Mouse (Mus musculus): ENCODE data around the gene Pde4c. TPM values are rescaled to one million over a fixed set of nuclear protein-coding genes. Genes with fewer than 3 reads are reported as not detected.

Pde4c gene
- polyA plus RNA-seq, 1 experiment from 2014 or later = 0.16 TPM

DNA sequence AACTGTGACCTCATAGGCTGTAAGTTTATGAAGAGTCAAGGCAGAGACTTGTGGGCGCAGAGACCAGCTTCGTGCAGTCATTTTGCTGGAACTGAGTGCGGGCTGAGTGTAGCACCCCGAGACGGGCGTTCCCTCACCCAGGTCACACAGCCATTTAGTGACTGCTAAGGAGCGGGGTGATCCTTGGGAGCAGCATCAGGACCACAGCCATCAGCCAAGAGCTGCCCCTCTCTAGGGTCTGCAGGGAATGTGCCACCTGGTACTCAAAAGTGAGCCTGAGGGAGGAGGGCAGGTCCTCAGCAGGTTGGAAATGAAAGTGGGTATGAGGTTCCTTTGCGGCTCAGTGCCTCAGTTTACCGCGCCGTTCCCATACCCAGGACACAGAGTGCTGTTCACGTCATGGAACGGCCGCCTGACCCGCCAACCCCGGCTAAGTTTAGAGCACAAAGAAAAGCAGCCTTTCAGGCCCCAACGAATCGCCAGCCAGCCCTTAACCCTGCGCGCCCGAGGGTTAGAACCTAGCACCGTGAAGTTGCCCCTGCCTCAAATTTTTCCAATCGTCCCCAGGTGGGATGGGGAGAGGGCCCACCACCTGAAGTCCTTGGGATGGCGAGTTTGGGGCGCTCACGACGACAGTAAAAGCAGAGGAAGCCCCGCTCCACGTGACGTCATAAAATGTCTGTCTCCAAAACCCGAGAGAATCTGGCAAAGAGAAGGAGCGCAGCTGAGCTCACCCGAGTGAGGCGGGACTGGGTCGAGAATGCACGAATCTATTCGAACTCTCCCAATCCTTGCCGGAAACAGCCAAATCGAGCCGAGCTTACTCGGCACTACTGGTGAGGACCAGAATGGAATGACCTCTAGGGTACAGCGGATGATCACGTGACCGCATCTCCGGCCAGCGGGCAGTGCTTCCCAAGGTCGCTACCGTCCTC lies 20.4 kb downstream of the Pde4c start:
- Histone ChIP-seq H3K4me1 (ENCODE audit: control insufficient read depth, insufficient read depth, low read length) (peaks cover 11% of the 10 kb centered on the region), H3K9me3 (ENCODE audit: control insufficient read depth, low read length) (no peaks in the 10 kb centered on the region), H3K27me3 (ENCODE audit: control insufficient read depth, insufficient read depth, low read length) (peaks cover 33% of the 10 kb centered on the region), H3K9ac (ENCODE audit: low read length) (peak overlapping the region; percentile 49), H3K4me3 (ENCODE audit: low read depth, low read length) (peak overlapping the region; percentile 17), H3K27ac (ENCODE audit: low read depth, low read length) (no peak overlapping the region), H3K4me2 (peak overlapping the region; percentile 41), H3K36me3 (ENCODE audit: control insufficient read depth, insufficient read depth, low read length) (no peaks in the 10 kb centered on the region)
- DNase-seq (ENCODE audit: low spot score, missing footprints) (peak; percentile 92), ATAC-seq (ENCODE audit: low FRiP score) (peak; percentile 36; the same call in 1 of the 2 replicates)
- WGBS = 5% methylated on average over 48 of the region's 48 CpGs

DNA sequence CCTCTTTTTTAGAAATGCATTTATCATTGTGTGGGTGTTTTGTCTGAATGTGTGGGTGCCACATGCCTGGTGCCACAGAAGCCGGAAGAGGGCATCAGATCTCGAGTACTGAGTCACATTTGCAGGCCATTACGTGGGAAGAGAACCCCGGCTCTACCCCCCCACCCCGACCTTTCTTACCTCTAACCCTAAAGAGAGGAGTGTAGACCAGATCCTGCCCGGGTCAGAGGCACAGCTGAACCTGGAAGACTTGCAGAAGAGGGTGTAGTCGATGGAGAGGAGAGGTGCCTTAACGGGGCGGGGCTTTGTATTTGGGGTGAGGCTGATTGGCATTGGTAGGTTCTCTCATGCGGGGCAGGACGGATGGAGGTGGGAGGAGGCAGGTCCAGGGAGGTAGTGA lies 21.3 kb downstream of the Pde4c start:
- ATAC-seq (ENCODE audit: low FRiP score) = no peak
- no peak overlapping the region for H3K4me2 ChIP-seq
- no peak overlapping the region for H3K9ac ChIP-seq (ENCODE audit: low read length)
- 58% methylated on average over 11 of the region's 11 CpGs for WGBS
- H3K9me3 ChIP-seq (ENCODE audit: control insufficient read depth, low read length) = no peaks in the 10 kb centered on the region
- DNase-seq (ENCODE audit: low spot score, missing footprints) = peak; percentile 83
- H3K27ac ChIP-seq (ENCODE audit: low read depth, low read length) = no peak overlapping the region
- peaks cover 11% of the 10 kb centered on the region for H3K4me1 ChIP-seq (ENCODE audit: control insufficient read depth, insufficient read depth, low read length)
- peaks cover 33% of the 10 kb centered on the region for H3K27me3 ChIP-seq (ENCODE audit: control insufficient read depth, insufficient read depth, low read length)
- no peak overlapping the region for H3K4me3 ChIP-seq (ENCODE audit: low read depth, low read length)
- no peaks in the 10 kb centered on the region for H3K36me3 ChIP-seq (ENCODE audit: control insufficient read depth, insufficient read depth, low read length)

DNA sequence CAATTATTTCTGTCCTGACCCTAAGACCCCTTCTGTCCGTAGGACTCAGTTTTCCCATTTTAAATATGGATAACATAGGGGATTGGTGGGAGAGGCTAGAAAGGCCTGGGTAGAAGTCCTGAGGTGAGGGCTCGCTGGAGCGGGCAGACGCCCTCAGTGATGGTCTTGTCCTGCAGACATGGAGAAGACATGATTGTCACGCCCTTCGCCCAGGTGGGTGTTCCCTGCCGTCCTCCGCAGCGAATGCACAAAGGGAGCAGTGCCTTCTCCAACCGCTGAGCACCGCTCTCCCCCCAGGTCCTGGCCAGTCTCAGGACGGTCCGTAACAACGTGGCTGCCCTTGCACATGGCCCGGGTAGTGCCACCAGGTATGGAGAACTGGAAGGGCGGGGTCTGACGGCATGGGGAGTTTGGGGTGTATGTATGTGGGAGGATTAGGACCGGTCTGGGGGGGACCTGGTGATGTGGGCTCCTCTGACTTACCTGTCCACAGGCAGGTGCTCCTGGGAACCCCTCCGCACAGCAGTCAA lies 22.2 kb downstream of the Pde4c start:
- ATAC-seq (ENCODE audit: low FRiP score) (no peak), DNase-seq (ENCODE audit: low spot score, missing footprints) (peak; percentile 69)
- WGBS = 56% methylated on average over 19 of the region's 19 CpGs
- Histone ChIP-seq H3K9me3 (ENCODE audit: control insufficient read depth, low read length) (no peaks in the 10 kb centered on the region), H3K9ac (ENCODE audit: low read length) (no peak overlapping the region), H3K4me2 (no peak overlapping the region), H3K27ac (ENCODE audit: low read depth, low read length) (no peak overlapping the region), H3K4me1 (ENCODE audit: control insufficient read depth, insufficient read depth, low read length) (peaks cover 11% of the 10 kb centered on the region), H3K4me3 (ENCODE audit: low read depth, low read length) (no peak overlapping the region), H3K27me3 (ENCODE audit: control insufficient read depth, insufficient read depth, low read length) (peaks cover 33% of the 10 kb centered on the region), H3K36me3 (ENCODE audit: control insufficient read depth, insufficient read depth, low read length) (no peaks in the 10 kb centered on the region)

DNA sequence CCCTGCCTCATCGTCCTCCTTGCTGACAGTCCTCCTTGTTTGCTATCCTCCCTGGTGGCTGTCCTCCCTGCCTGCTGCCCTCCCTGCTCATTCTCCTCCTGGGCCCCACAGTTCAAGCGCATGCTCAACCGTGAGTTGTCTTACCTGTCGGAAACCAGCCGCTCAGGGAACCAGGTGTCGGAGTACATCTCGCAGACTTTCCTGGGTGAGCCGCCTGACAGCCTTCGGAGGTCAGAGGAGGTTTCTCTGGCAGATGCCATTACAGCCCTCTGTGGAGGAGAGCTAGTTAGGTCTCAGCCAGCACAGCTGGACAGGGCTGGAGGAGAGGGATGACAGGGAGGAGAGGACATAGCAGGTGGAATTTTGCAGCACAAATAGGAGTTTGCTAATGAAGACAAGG lies 23.2 kb downstream of the Pde4c start:
- ATAC-seq (ENCODE audit: low FRiP score) (no peak), DNase-seq (ENCODE audit: low spot score, missing footprints) (no peak)
- WGBS = 75% methylated on average over 9 of the region's 9 CpGs
- Histone ChIP-seq H3K4me1 (ENCODE audit: control insufficient read depth, insufficient read depth, low read length) (peaks cover 11% of the 10 kb centered on the region), H3K4me2 (no peak overlapping the region), H3K36me3 (ENCODE audit: control insufficient read depth, insufficient read depth, low read length) (no peaks in the 10 kb centered on the region), H3K9ac (ENCODE audit: low read length) (no peak overlapping the region), H3K27ac (ENCODE audit: low read depth, low read length) (no peak overlapping the region), H3K9me3 (ENCODE audit: control insufficient read depth, low read length) (no peaks in the 10 kb centered on the region), H3K27me3 (ENCODE audit: control insufficient read depth, insufficient read depth, low read length) (peaks cover 33% of the 10 kb centered on the region), H3K4me3 (ENCODE audit: low read depth, low read length) (no peak overlapping the region)

DNA sequence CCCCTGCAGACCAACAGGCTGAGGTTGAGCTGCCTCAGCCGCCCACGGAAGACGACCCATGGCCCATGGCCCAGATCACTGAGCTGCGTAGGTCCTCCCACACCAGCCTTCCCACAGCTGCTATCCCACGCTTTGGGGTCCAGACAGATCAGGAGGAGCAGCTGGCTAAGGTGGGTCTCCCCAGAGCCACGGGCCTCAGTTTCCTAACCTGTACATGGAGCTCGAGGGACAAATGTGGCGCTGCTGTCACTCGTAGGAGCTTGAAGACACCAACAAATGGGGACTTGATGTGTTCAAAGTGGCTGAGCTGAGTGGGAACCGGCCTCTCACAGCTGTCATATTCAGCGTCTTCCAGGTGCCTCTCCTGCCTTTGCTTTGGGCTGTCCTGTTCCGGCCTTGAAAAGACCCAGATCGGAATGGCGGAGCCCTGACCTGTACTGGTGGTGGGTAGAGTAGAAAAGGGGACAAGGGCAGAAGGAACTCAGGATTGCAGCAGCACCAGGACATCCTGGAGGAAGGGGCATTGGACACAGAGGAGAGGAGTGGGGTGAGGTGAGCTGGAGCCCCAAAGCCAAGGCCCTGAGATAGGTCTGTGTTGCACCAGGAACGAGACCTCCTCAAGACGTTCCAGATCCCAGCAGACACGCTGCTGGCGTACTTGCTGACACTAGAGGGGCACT lies 23.8 kb downstream of the Pde4c start:
- H3K36me3 ChIP-seq (ENCODE audit: control insufficient read depth, insufficient read depth, low read length) = no peaks in the 10 kb centered on the region
- peaks cover 30% of the 10 kb centered on the region for H3K27me3 ChIP-seq (ENCODE audit: control insufficient read depth, insufficient read depth, low read length)
- no peak for ATAC-seq (ENCODE audit: low FRiP score)
- H3K4me1 ChIP-seq (ENCODE audit: control insufficient read depth, insufficient read depth, low read length) = peaks cover 11% of the 10 kb centered on the region
- H3K9me3 ChIP-seq (ENCODE audit: control insufficient read depth, low read length) = no peaks in the 10 kb centered on the region
- WGBS = 81% methylated on average over 18 of the region's 18 CpGs
- no peak for DNase-seq (ENCODE audit: low spot score, missing footprints)
- H3K27ac ChIP-seq (ENCODE audit: low read depth, low read length) = no peak overlapping the region
- no peak overlapping the region for H3K4me2 ChIP-seq
- H3K4me3 ChIP-seq (ENCODE audit: low read depth, low read length) = no peak overlapping the region
- H3K9ac ChIP-seq (ENCODE audit: low read length) = no peak overlapping the region

DNA sequence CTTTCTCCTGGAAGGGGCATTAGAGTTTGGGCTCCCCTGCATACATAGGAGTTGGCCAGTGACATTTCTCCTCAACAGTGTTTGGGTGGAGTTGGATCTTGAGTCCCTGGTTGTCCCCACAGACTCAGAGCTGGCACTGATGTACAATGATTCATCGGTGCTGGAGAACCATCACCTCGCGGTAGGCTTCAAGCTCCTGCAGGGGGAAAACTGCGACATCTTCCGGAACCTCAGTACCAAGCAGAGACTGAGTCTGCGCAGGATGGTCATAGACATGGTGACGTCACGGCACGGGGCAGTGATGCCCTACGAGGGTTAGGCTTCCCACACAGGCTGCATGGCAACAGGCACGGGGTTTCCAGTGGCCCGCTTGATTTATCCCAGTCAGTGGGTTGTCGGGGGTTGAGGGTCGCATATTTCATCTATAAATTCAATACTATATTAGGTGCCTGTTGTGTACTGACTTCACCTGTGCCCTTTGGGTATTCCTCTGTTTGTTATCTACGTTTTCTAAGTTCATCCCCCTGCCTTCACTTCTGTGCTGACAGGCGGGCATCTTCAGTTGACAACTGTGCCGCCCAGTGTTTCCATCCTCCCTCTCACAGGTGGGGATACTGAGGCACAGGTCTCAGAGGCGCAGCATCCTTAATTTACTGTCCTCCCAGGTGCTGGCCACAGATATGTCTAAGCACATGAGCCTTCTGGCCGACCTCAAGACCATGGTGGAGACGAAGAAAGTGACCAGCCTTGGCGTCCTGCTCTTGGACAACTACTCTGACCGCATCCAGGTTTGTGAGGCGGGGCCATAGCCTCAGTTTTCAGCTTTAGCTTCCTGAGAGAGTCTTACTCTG lies 25.0 kb downstream of the Pde4c start:
- H3K9me3 ChIP-seq (ENCODE audit: control insufficient read depth, low read length) = no peaks in the 10 kb centered on the region
- DNase-seq (ENCODE audit: low spot score, missing footprints) = no peak
- peaks cover 5% of the 10 kb centered on the region for H3K4me1 ChIP-seq (ENCODE audit: control insufficient read depth, insufficient read depth, low read length)
- H3K4me2 ChIP-seq = no peak overlapping the region
- WGBS = 86% methylated on average over 23 of the region's 23 CpGs
- no peaks in the 10 kb centered on the region for H3K36me3 ChIP-seq (ENCODE audit: control insufficient read depth, insufficient read depth, low read length)
- H3K4me3 ChIP-seq (ENCODE audit: low read depth, low read length) = no peak overlapping the region
- H3K27ac ChIP-seq (ENCODE audit: low read depth, low read length) = no peak overlapping the region
- peaks cover 19% of the 10 kb centered on the region for H3K27me3 ChIP-seq (ENCODE audit: control insufficient read depth, insufficient read depth, low read length)
- no peak overlapping the region for H3K9ac ChIP-seq (ENCODE audit: low read length)
- no peak for ATAC-seq (ENCODE audit: low FRiP score)

DNA sequence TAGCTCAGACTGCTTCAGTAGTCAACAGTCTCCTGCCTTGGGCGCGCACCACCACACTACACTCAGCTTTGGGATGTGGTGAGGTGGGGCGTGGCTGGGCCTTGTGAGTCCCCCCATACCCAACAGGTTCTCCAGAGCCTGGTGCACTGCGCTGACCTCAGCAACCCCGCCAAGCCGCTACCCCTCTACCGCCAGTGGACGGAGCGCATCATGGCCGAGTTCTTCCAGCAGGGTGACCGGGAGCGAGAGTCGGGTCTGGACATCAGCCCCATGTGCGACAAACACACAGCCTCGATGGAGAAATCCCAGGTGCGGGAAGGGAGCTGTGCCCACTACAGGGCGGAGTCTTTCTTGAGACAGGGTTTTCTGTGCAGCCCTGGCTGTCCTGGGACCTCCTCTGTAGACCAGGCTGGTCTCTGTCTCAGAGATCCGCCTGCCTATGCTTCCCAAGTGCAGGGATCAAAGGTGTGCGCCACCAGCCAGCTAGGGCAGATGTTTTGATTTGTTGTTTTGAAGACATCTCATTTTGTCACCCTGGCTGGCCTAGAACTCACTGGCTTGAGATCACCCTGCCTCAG lies 25.7 kb downstream of the Pde4c start:
- H3K9ac ChIP-seq (ENCODE audit: low read length) = no peak overlapping the region
- H3K4me1 ChIP-seq (ENCODE audit: control insufficient read depth, insufficient read depth, low read length) = no peaks in the 10 kb centered on the region; the same call in 1 of the 2 replicates
- H3K4me3 ChIP-seq (ENCODE audit: low read depth, low read length) = no peak overlapping the region
- DNase-seq (ENCODE audit: low spot score, missing footprints) (no peak), ATAC-seq (ENCODE audit: low FRiP score) (no peak)
- H3K4me2 ChIP-seq = no peak overlapping the region
- H3K9me3 ChIP-seq (ENCODE audit: control insufficient read depth, low read length) = no peaks in the 10 kb centered on the region
- 80% methylated on average over 19 of the region's 19 CpGs for WGBS
- no peak overlapping the region for H3K27ac ChIP-seq (ENCODE audit: low read depth, low read length)
- no peaks in the 10 kb centered on the region for H3K36me3 ChIP-seq (ENCODE audit: control insufficient read depth, insufficient read depth, low read length)
- peaks cover 13% of the 10 kb centered on the region; the same call in 1 of the 2 replicates for H3K27me3 ChIP-seq (ENCODE audit: control insufficient read depth, insufficient read depth, low read length)

DNA sequence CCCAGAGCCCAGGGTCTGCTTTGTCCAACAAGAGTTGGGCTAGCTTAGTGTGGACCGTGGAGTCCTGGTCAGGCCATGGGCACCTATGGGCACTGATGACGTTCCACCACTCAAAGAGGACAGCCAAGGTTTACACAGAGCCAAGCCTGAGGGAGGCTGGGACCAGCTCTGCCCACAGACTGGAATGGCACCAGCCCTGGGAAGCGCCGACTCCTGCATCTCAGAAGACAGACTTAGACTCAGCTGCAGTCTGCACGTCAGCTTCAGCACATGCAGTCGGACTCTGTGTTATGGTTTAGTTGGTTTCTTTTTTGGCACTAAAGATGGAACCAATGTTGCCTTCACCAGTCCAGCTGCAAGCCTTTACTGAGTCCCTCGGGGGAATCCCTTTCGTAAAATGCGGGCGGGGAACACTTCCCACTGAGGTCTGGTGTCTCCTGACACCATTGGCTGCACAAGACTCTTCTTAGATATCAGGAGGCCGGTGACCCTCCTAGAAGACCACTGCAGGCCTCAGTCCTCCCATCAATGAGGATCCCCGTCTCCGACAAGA lies 26.7 kb downstream of the Pde4c start:
- H3K36me3 ChIP-seq (ENCODE audit: control insufficient read depth, insufficient read depth, low read length) = no peaks in the 10 kb centered on the region
- no peak for DNase-seq (ENCODE audit: low spot score, missing footprints)
- no peak overlapping the region for H3K9ac ChIP-seq (ENCODE audit: low read length)
- H3K4me2 ChIP-seq = no peak overlapping the region
- ATAC-seq (ENCODE audit: low FRiP score) = no peak
- peaks cover 3% of the 10 kb centered on the region; the same call in 1 of the 2 replicates for H3K4me1 ChIP-seq (ENCODE audit: control insufficient read depth, insufficient read depth, low read length)
- no peak overlapping the region for H3K27ac ChIP-seq (ENCODE audit: low read depth, low read length)
- H3K9me3 ChIP-seq (ENCODE audit: control insufficient read depth, low read length) = no peaks in the 10 kb centered on the region
- H3K4me3 ChIP-seq (ENCODE audit: low read depth, low read length) = no peak overlapping the region
- WGBS = 84% methylated on average over 13 of the region's 13 CpGs
- peaks cover 6% of the 10 kb centered on the region; the same call in 1 of the 2 replicates for H3K27me3 ChIP-seq (ENCODE audit: control insufficient read depth, insufficient read depth, low read length)
